Mouse (Mus musculus): ENCODE measurements around the gene Ice2. TPM values are rescaled to one million over a fixed set of nuclear protein-coding genes. Genes with fewer than 3 reads are reported as not detected.

The Ice2 gene
- polyA plus RNA-seq, 1 experiment from 2014 or later = 8.9 TPM

- Histone ChIP-seq H3K27ac (replicated peaks) (no peak overlapping the region), H3K4me3 (no peak overlapping the region), H3K9me3 (no peaks in the 10 kb centered on the region), H3K4me1 (replicated peaks) (no peaks in the 10 kb centered on the region), H3K27me3 (no peaks in the 10 kb centered on the region), H3K9ac (no peak overlapping the region), H3K4me2 (no peak overlapping the region), H3K36me3 (peaks cover 8% of the 10 kb centered on the region)
- WGBS = 85% methylated on average over 4 of the region's 4 CpGs
- ATAC-seq (ENCODE audit: low FRiP score, low read depth) = no peak
These were observed 20.6 kb upstream of the Ice2 start for GRCm38 (mm10) chr9:69376982-69377653.

GRCm38 (mm10) chr9:69377654-69378045, 20.1 kb upstream of the Ice2 start:
- Histone ChIP-seq H3K27me3 (no peaks in the 10 kb centered on the region), H3K36me3 (peaks cover 8% of the 10 kb centered on the region), H3K4me2 (no peak overlapping the region), H3K9ac (no peak overlapping the region), H3K9me3 (no peaks in the 10 kb centered on the region), H3K27ac (replicated peaks) (no peak overlapping the region), H3K4me1 (replicated peaks) (no peaks in the 10 kb centered on the region), H3K4me3 (no peak overlapping the region)
- 91% methylated on average over 3 of the region's 3 CpGs for WGBS
- no peak for ATAC-seq (ENCODE audit: low FRiP score, low read depth)

GRCm38 (mm10) chr9:69380546-69380945, 17.2 kb upstream of the Ice2 start:
- WGBS = 71% methylated on average over 1 of the region's 1 CpGs
- Histone ChIP-seq H3K9ac (no peak overlapping the region), H3K36me3 (peaks cover 8% of the 10 kb centered on the region), H3K9me3 (no peaks in the 10 kb centered on the region), H3K4me2 (no peak overlapping the region), H3K4me1 (replicated peaks) (no peaks in the 10 kb centered on the region), H3K27me3 (no peaks in the 10 kb centered on the region), H3K27ac (replicated peaks) (no peak overlapping the region), H3K4me3 (no peak overlapping the region)
- ATAC-seq (ENCODE audit: low FRiP score, low read depth) = no peak

GRCm38 (mm10) chr9:69381741-69382140, 16.0 kb upstream of the Ice2 start:
- H3K27ac ChIP-seq (replicated peaks) = no peak overlapping the region
- H3K36me3 ChIP-seq = peaks cover 4% of the 10 kb centered on the region
- no peak for ATAC-seq (ENCODE audit: low FRiP score, low read depth)
- WGBS = 71% methylated on average over 7 of the region's 7 CpGs
- H3K4me3 ChIP-seq = no peak overlapping the region
- H3K27me3 ChIP-seq = no peaks in the 10 kb centered on the region
- no peak overlapping the region for H3K9ac ChIP-seq
- no peaks in the 10 kb centered on the region for H3K4me1 ChIP-seq (replicated peaks)
- no peaks in the 10 kb centered on the region for H3K9me3 ChIP-seq
- no peak overlapping the region for H3K4me2 ChIP-seq

- Histone ChIP-seq H3K4me1 (replicated peaks) (no peaks in the 10 kb centered on the region), H3K36me3 (no peaks in the 10 kb centered on the region), H3K27ac (replicated peaks) (no peak overlapping the region), H3K9me3 (no peaks in the 10 kb centered on the region), H3K9ac (no peak overlapping the region), H3K27me3 (no peaks in the 10 kb centered on the region), H3K4me2 (no peak overlapping the region), H3K4me3 (no peak overlapping the region)
- no peak for ATAC-seq (ENCODE audit: low FRiP score, low read depth)
- 88% methylated on average over 17 of the region's 17 CpGs for WGBS
These were observed 13.2 kb upstream of the Ice2 start for GRCm38 (mm10) chr9:69384475-69384874.

GRCm38 (mm10) chr9:69384905-69385304, 12.8 kb upstream of the Ice2 start:
- no peaks in the 10 kb centered on the region for H3K36me3 ChIP-seq
- H3K4me1 ChIP-seq (replicated peaks) = no peaks in the 10 kb centered on the region
- H3K9ac ChIP-seq = no peak overlapping the region
- WGBS = 73% methylated on average over 1 of the region's 1 CpGs
- H3K27me3 ChIP-seq = no peaks in the 10 kb centered on the region
- no peak overlapping the region for H3K4me3 ChIP-seq
- no peak overlapping the region for H3K4me2 ChIP-seq
- no peaks in the 10 kb centered on the region for H3K9me3 ChIP-seq
- ATAC-seq (ENCODE audit: low FRiP score, low read depth) = no peak
- no peak overlapping the region for H3K27ac ChIP-seq (replicated peaks)

GRCm38 (mm10) chr9:69387296-69387695, 10.4 kb upstream of the Ice2 start:
- H3K9ac ChIP-seq = no peak overlapping the region
- no peak overlapping the region for H3K4me3 ChIP-seq
- H3K4me2 ChIP-seq = no peak overlapping the region
- H3K27me3 ChIP-seq = no peaks in the 10 kb centered on the region
- H3K36me3 ChIP-seq = no peaks in the 10 kb centered on the region
- no peaks in the 10 kb centered on the region for H3K4me1 ChIP-seq (replicated peaks)
- WGBS = 85% methylated on average over 4 of the region's 4 CpGs
- ATAC-seq (ENCODE audit: low FRiP score, low read depth) = no peak
- no peaks in the 10 kb centered on the region for H3K9me3 ChIP-seq
- no peak overlapping the region for H3K27ac ChIP-seq (replicated peaks)

- no peak for ATAC-seq (ENCODE audit: low FRiP score, low read depth)
These were observed 7.1 kb upstream of the Ice2 start for GRCm38 (mm10) chr9:69390631-69391030.

GRCm38 (mm10) chr9:69394234-69394633, 3.5 kb upstream of the Ice2 start:
- H3K36me3 ChIP-seq = no peaks in the 10 kb centered on the region
- H3K9me3 ChIP-seq = no peaks in the 10 kb centered on the region
- no peak overlapping the region for H3K4me3 ChIP-seq
- no peak overlapping the region for H3K4me2 ChIP-seq
- no peak overlapping the region for H3K27ac ChIP-seq (replicated peaks)
- WGBS = 94% methylated on average over 5 of the region's 5 CpGs
- no peaks in the 10 kb centered on the region for H3K27me3 ChIP-seq
- no peak overlapping the region for H3K9ac ChIP-seq
- ATAC-seq (ENCODE audit: low FRiP score, low read depth) = no peak
- H3K4me1 ChIP-seq (replicated peaks) = peaks cover 8% of the 10 kb centered on the region

More at GRCm38 (mm10) chr9:69390631-69391030, 7.1 kb upstream of the Ice2 start:
- no peaks in the 10 kb centered on the region for H3K9me3 ChIP-seq
- no peak overlapping the region for H3K4me2 ChIP-seq
- H3K4me3 ChIP-seq = no peak overlapping the region
- H3K27ac ChIP-seq (replicated peaks) = no peak overlapping the region
- no peaks in the 10 kb centered on the region for H3K36me3 ChIP-seq
- no peaks in the 10 kb centered on the region for H3K27me3 ChIP-seq
- H3K9ac ChIP-seq = no peak overlapping the region
- 73% methylated on average over 4 of the region's 4 CpGs for WGBS
- no peaks in the 10 kb centered on the region for H3K4me1 ChIP-seq (replicated peaks)

- H3K9ac ChIP-seq = peak overlapping the region; percentile 73; the same call in 1 of the 2 replicates
- peaks cover 8% of the 10 kb centered on the region for H3K4me1 ChIP-seq (replicated peaks)
- H3K27ac ChIP-seq (replicated peaks) = peak overlapping the region; percentile 91
- H3K4me2 ChIP-seq = peak overlapping the region; percentile 84
- peak; percentile 62; the same call in 1 of the 2 replicates for ATAC-seq (ENCODE audit: low FRiP score, low read depth)
- H3K36me3 ChIP-seq = no peaks in the 10 kb centered on the region
- H3K27me3 ChIP-seq = no peaks in the 10 kb centered on the region
- H3K9me3 ChIP-seq = no peaks in the 10 kb centered on the region
- 63% methylated on average over 2 of the region's 2 CpGs for WGBS
- peak overlapping the region; percentile 63 for H3K4me3 ChIP-seq
These were observed 310 bp upstream of the Ice2 start for GRCm38 (mm10) chr9:69397432-69397759.

GRCm38 (mm10) chr9:69398453-69398850, 746 bp downstream of the Ice2 start:
- Histone ChIP-seq H3K9me3 (no peaks in the 10 kb centered on the region), H3K4me3 (peak overlapping the region; percentile 63), H3K4me1 (replicated peaks) (peaks cover 8% of the 10 kb centered on the region), H3K27ac (replicated peaks) (peak overlapping the region; percentile 91), H3K36me3 (no peaks in the 10 kb centered on the region), H3K9ac (peak overlapping the region; percentile 73), H3K4me2 (peak overlapping the region; percentile 84), H3K27me3 (no peaks in the 10 kb centered on the region)
- WGBS = 21% methylated on average over 10 of the region's 10 CpGs
- peak; percentile 47; the same call in 1 of the 2 replicates for ATAC-seq (ENCODE audit: low FRiP score, low read depth)

GRCm38 (mm10) chr9:69404671-69405070, 7.0 kb downstream of the Ice2 start:
- H3K36me3 ChIP-seq = no peaks in the 10 kb centered on the region
- H3K9ac ChIP-seq = no peak overlapping the region
- H3K9me3 ChIP-seq = no peaks in the 10 kb centered on the region
- no peak overlapping the region for H3K4me3 ChIP-seq
- no peaks in the 10 kb centered on the region for H3K4me1 ChIP-seq (replicated peaks)
- 66% methylated on average over 6 of the region's 6 CpGs for WGBS
- H3K27me3 ChIP-seq = no peaks in the 10 kb centered on the region
- H3K4me2 ChIP-seq = no peak overlapping the region
- H3K27ac ChIP-seq (replicated peaks) = no peak overlapping the region
- no peak for ATAC-seq (ENCODE audit: low FRiP score, low read depth)

- H3K9me3 ChIP-seq = no peaks in the 10 kb centered on the region
- no peak overlapping the region for H3K9ac ChIP-seq
- H3K4me2 ChIP-seq = no peak overlapping the region
- H3K4me3 ChIP-seq = no peak overlapping the region
- no peak for ATAC-seq (ENCODE audit: low FRiP score, low read depth)
- H3K36me3 ChIP-seq = peaks cover 19% of the 10 kb centered on the region
- H3K4me1 ChIP-seq (replicated peaks) = no peaks in the 10 kb centered on the region
- 94% methylated on average over 1 of the region's 1 CpGs for WGBS
- no peaks in the 10 kb centered on the region for H3K27me3 ChIP-seq
- no peak overlapping the region for H3K27ac ChIP-seq (replicated peaks)
These were observed 21.8 kb downstream of the Ice2 start for GRCm38 (mm10) chr9:69419476-69419875.
